Mouse (Mus musculus): Measurements from ENCODE around the gene 1700088E04Rik. TPM values are rescaled to one million over a fixed set of nuclear protein-coding genes. Genes with fewer than 3 reads are reported as not detected.

1700088E04Rik gene
- polyA plus RNA-seq, 1 experiment: not detected

DNA sequence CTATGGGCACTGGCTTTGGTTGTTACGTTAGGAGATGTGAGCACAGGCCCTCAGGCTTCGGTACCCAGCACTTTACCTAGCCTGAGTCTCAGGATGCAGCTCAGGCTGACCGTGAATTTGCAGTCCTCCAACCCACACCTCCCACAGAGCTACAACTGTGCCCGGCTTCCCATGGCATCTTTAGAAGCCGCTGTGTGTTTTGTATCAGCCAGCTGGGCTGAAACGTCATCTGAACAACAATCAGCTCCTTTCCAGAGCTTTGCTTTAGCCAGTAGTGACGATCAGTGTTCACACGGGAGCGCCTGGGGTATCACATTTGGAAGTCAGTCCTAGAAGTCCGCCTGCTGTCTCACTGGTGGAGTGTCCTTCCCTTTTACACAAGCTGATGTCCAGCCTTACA, 37.8 kb downstream of the 1700088E04Rik start:
- Histone ChIP-seq H3K4me1 (ENCODE audit: control insufficient read depth, insufficient read depth, low read length) (no peaks in the 10 kb centered on the region), H3K4me3 (replicated peaks; ENCODE audit: control insufficient read depth, low read depth, low read length) (no peak overlapping the region), H3K27ac (ENCODE audit: control insufficient read depth, insufficient read depth, low read depth, low read length, poor library complexity) (no peak overlapping the region)
- WGBS: 85% methylated on average over 10 of the region's 10 CpGs
- TF ChIP-seq POLR2A (IDR thresholded peaks at IDR 0.05; ENCODE audit: borderline replicate concordance, control insufficient read depth, low read depth, low read length) (no peak), CTCF (IDR thresholded peaks at IDR 0.05; ENCODE audit: control insufficient read depth, insufficient read depth, low read length) (no peak)

DNA sequence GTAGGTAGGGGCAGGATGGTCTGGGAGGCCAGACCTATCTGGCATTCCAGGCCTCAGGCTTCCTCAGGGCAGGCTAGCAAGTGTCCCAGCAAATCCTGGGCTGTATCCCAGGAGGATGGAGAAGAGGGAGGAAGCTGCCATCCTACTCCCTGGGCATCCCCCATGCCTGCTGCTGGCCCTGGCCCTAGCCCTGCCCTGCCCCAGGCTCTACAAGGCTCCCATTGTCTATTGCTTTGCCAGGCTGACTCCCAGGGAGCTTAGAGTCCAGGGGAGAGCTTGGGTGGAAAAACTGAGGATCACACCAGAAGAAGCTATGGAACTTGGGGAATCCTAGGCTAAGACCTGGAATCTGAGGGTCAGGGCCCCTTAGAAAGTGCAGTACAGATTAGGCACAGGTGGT, 39.5 kb downstream of the 1700088E04Rik start:
- Histone ChIP-seq H3K4me3 (replicated peaks; ENCODE audit: control insufficient read depth, low read depth, low read length) (no peak overlapping the region), H3K4me1 (ENCODE audit: control insufficient read depth, insufficient read depth, low read length) (no peaks in the 10 kb centered on the region), H3K27ac (ENCODE audit: control insufficient read depth, insufficient read depth, low read depth, low read length, poor library complexity) (no peak overlapping the region)
- TF ChIP-seq POLR2A (IDR thresholded peaks at IDR 0.05; ENCODE audit: borderline replicate concordance, control insufficient read depth, low read depth, low read length): no peak
- no peak for TF ChIP-seq CTCF (IDR thresholded peaks at IDR 0.05; ENCODE audit: control insufficient read depth, insufficient read depth, low read length)

DNA sequence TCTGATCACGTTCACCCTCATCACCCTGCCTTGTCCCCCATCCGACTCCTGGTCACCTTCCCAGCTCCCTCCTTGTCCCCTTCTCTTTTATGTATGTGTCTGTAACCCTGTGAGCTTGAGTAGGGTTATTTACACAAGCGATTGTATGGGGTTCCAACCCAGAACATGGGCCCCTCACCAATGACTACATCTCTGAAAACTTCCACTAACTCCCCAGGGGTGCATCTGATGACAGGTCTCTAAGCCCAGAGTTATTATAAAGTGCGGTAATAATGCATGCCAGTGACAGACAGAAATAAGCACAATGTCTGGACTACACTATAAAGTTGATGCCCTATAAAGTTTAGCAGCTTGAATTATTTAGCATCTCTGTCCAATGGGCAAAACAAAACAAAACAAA, 40.7 kb downstream of the 1700088E04Rik start:
- H3K4me1 ChIP-seq (ENCODE audit: control insufficient read depth, insufficient read depth, low read length): no peaks in the 10 kb centered on the region
- H3K27ac ChIP-seq (ENCODE audit: control insufficient read depth, insufficient read depth, low read depth, low read length, poor library complexity): no peak overlapping the region
- 78% methylated on average over 4 of the region's 4 CpGs for WGBS
- TF ChIP-seq POLR2A (IDR thresholded peaks at IDR 0.05; ENCODE audit: borderline replicate concordance, control insufficient read depth, low read depth, low read length) (no peak), CTCF (IDR thresholded peaks at IDR 0.05; ENCODE audit: control insufficient read depth, insufficient read depth, low read length) (no peak)
- H3K4me3 ChIP-seq (replicated peaks; ENCODE audit: control insufficient read depth, low read depth, low read length): no peak overlapping the region

DNA sequence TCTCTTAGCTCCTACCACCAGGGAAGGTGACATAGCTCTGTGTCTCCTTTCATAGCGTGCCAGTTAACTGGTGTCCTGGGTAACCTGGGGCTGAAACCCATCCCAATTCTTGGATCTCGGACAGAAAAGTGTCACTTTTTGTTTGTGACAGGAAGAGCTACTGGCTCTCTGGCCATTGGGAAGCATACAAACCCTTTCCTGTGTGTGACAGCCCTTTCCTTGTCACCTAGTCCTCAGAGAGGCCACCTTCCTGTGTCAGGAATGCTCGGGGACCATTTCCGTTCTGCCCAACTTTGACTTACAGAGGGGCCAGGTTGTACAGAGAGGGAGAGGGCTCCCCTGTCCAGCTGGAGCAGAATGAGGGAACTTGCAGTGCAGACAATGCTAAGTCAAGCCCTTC, 41.6 kb downstream of the 1700088E04Rik start:
- Histone ChIP-seq H3K4me1 (ENCODE audit: control insufficient read depth, insufficient read depth, low read length) (no peaks in the 10 kb centered on the region), H3K27ac (ENCODE audit: control insufficient read depth, insufficient read depth, low read depth, low read length, poor library complexity) (no peak overlapping the region), H3K4me3 (replicated peaks; ENCODE audit: control insufficient read depth, low read depth, low read length) (no peak overlapping the region)
- TF ChIP-seq POLR2A (IDR thresholded peaks at IDR 0.05; ENCODE audit: borderline replicate concordance, control insufficient read depth, low read depth, low read length): no peak
- TF ChIP-seq CTCF (IDR thresholded peaks at IDR 0.05; ENCODE audit: control insufficient read depth, insufficient read depth, low read length): no peak
- 50% methylated on average over 4 of the region's 4 CpGs for WGBS

- Histone ChIP-seq H3K4me1 (ENCODE audit: control insufficient read depth, insufficient read depth, low read length) (no peaks in the 10 kb centered on the region), H3K27ac (ENCODE audit: control insufficient read depth, insufficient read depth, low read depth, low read length, poor library complexity) (no peak overlapping the region), H3K4me3 (replicated peaks; ENCODE audit: control insufficient read depth, low read depth, low read length) (no peak overlapping the region)
- WGBS: 28% methylated on average over 7 of the region's 7 CpGs
- no peak for TF ChIP-seq CTCF (IDR thresholded peaks at IDR 0.05; ENCODE audit: control insufficient read depth, insufficient read depth, low read length)
- no peak for TF ChIP-seq POLR2A (IDR thresholded peaks at IDR 0.05; ENCODE audit: borderline replicate concordance, control insufficient read depth, low read depth, low read length)
Observed at GRCm38 (mm10) chr15:79098868-79099267, 42.2 kb downstream of the 1700088E04Rik start.

GRCm38 (mm10) chr15:79098220-79098619, 42.8 kb downstream of the 1700088E04Rik start:
- 82% methylated on average over 5 of the region's 5 CpGs for WGBS
- Histone ChIP-seq H3K4me3 (replicated peaks; ENCODE audit: control insufficient read depth, low read depth, low read length) (no peak overlapping the region), H3K27ac (ENCODE audit: control insufficient read depth, insufficient read depth, low read depth, low read length, poor library complexity) (no peak overlapping the region), H3K4me1 (ENCODE audit: control insufficient read depth, insufficient read depth, low read length) (no peaks in the 10 kb centered on the region)
- TF ChIP-seq CTCF (IDR thresholded peaks at IDR 0.05; ENCODE audit: control insufficient read depth, insufficient read depth, low read length) (no peak), POLR2A (IDR thresholded peaks at IDR 0.05; ENCODE audit: borderline replicate concordance, control insufficient read depth, low read depth, low read length) (no peak)

DNA sequence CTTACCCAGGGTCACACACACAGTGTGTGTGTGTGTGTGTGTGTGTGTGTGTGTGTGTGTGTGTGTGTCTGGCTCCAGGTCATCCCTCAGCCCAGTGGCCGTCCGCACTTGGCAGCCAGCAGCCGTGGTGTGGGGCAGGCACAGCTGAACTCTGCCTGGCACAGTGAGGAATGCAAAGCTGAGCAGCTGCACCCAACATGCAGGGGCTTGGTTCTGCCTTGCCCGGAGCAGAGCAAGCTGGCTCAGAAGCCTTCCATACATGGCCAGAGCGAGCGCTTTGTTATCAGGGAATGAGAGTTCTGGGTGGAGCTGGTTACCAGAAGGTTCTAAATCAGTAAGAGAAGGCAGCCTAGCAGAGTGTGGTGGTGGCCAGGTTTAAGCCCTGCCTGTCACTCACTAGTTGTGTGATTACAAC, 43.4 kb downstream of the 1700088E04Rik start:
- H3K4me1 ChIP-seq (ENCODE audit: control insufficient read depth, insufficient read depth, low read length): no peaks in the 10 kb centered on the region
- 70% methylated on average over 6 of the region's 6 CpGs for WGBS
- no peak overlapping the region for H3K27ac ChIP-seq (ENCODE audit: control insufficient read depth, insufficient read depth, low read depth, low read length, poor library complexity)
- TF ChIP-seq CTCF (IDR thresholded peaks at IDR 0.05; ENCODE audit: control insufficient read depth, insufficient read depth, low read length): no peak
- no peak overlapping the region for H3K4me3 ChIP-seq (replicated peaks; ENCODE audit: control insufficient read depth, low read depth, low read length)

DNA sequence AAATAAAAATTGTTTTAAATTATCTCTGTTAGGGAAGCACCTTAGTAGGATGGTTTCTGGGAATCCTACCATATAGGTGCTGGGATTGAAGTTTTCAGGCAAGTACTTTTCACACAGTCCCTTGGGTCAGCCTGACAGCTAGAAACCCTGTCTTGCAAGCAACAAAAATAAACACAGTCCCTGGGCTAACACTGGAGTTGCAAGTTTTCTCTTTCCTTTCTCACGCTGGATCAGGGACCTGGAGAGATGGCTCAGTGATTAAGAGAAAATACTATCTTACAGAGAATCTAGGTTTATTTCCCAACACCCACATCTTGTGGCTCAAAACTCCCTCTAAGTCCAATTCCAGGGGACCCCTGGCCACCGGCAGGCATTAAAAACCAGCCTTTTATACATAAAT, 43.9 kb downstream of the 1700088E04Rik start:
- TF ChIP-seq POLR2A (IDR thresholded peaks at IDR 0.05; ENCODE audit: borderline replicate concordance, control insufficient read depth, low read depth, low read length): no peak
- no peak for TF ChIP-seq CTCF (IDR thresholded peaks at IDR 0.05; ENCODE audit: control insufficient read depth, insufficient read depth, low read length)
- Histone ChIP-seq H3K4me1 (ENCODE audit: control insufficient read depth, insufficient read depth, low read length) (no peaks in the 10 kb centered on the region), H3K4me3 (replicated peaks; ENCODE audit: control insufficient read depth, low read depth, low read length) (no peak overlapping the region), H3K27ac (ENCODE audit: control insufficient read depth, insufficient read depth, low read depth, low read length, poor library complexity) (no peak overlapping the region)
- 65% methylated on average over 2 of the region's 2 CpGs for WGBS

- 88% methylated on average over 3 of the region's 3 CpGs for WGBS
- TF ChIP-seq CTCF (IDR thresholded peaks at IDR 0.05; ENCODE audit: control insufficient read depth, insufficient read depth, low read length) (no peak), POLR2A (IDR thresholded peaks at IDR 0.05; ENCODE audit: borderline replicate concordance, control insufficient read depth, low read depth, low read length) (no peak)
- H3K4me1 ChIP-seq (ENCODE audit: control insufficient read depth, insufficient read depth, low read length): no peaks in the 10 kb centered on the region
- H3K27ac ChIP-seq (ENCODE audit: control insufficient read depth, insufficient read depth, low read depth, low read length, poor library complexity): no peak overlapping the region
- H3K4me3 ChIP-seq (replicated peaks; ENCODE audit: control insufficient read depth, low read depth, low read length): no peak overlapping the region
Observed at GRCm38 (mm10) chr15:79096556-79096955, 44.5 kb downstream of the 1700088E04Rik start.
